Mouse (Mus musculus) liver, embryonic 11.5 days (tissue): ENCODE data around the gene Gbgt1. TPM values are rescaled to one million over a fixed set of nuclear protein-coding genes. Genes with fewer than 3 reads are reported as not detected.

Source experiments
- ATAC-seq: fragments of 200-750 bp; cut with Nextera tagmentation; replicated peaks from 2 replicates; pipeline ENCODE4 v1.8.0; 2017; ENCODE audit warnings: moderate number of reproducible peaks, mild to moderate bottlenecking, moderate TSS enrichment, moderate library complexity; ENCODE audit not compliant: low FRiP score
- DNase-seq: peaks from one replicate; pipeline ENCODE4 v3.0.0-alpha.2; 2017; ENCODE audit warnings: low spot score
- H3K27ac ChIP-seq: fragments of 300-500 bp; sonication (generic); 2 replicates; pipeline ENCODE4 v1.5.1; 2014; ENCODE audit warnings: mild to moderate bottlenecking, low read depth, low read length, control low read depth
- H3K27me3 ChIP-seq: fragments of 300-500 bp; sonication (generic); replicated peaks from 2 replicates; pipeline ENCODE4 v1.6.1; 2014; ENCODE audit warnings: low read length, mixed read lengths; ENCODE audit not compliant: control insufficient read depth, insufficient read depth
- H3K36me3 ChIP-seq: fragments of 300-500 bp; sonication (generic); 2 replicates; pipeline ENCODE4 v1.6.1; 2014; ENCODE audit warnings: mild to moderate bottlenecking, low read length, moderate library complexity, mixed read lengths; ENCODE audit not compliant: control insufficient read depth, insufficient read depth
- H3K4me1 ChIP-seq: fragments of 300-500 bp; sonication (generic); replicated peaks from 2 replicates; pipeline ENCODE4 v1.6.1; 2014; ENCODE audit warnings: low read length, mixed read lengths; ENCODE audit not compliant: control insufficient read depth, insufficient read depth
- H3K4me2 ChIP-seq: fragments of 300-500 bp; sonication (generic); 2 replicates; pipeline ENCODE4 v1.6.1; 2014; ENCODE audit warnings: mild to moderate bottlenecking, control low read depth, moderate library complexity
- H3K4me3 ChIP-seq: fragments of 300-500 bp; sonication (generic); 2 replicates; pipeline ENCODE4 v1.5.1; 2014; ENCODE audit warnings: low read depth, low read length, control low read depth
- H3K9ac ChIP-seq: fragments of 300-500 bp; sonication (generic); 2 replicates; pipeline ENCODE4 v1.6.1; 2014; ENCODE audit warnings: low read depth, low read length, control low read depth
- H3K9me3 ChIP-seq: fragments of 300-500 bp; sonication (generic); 2 replicates; pipeline ENCODE4 v1.6.1; 2016; ENCODE audit warnings: low read length, inconsistent platforms, mixed read lengths; ENCODE audit not compliant: control insufficient read depth
- WGBS: fragments of 180-500 bp; shearing (Covaris S2); extraction: QIAGEN DNeasy Blood & Tissue Kit; methylation state at CpG from one replicate; pipeline ENCODE4 v1.1.7; 2014; 5-methylcytosine and 5-hydroxymethylcytosine counted together
- polyA plus RNA-seq: library from polyadenylated mRNA; unstranded; fragments of >200 nt; fragmentation: Nextera tagmentation; extraction: Ambion mirVana; gene quantifications from 2 replicates; pipeline ENCODE4 v1.2.1, GENCODE M21; 2014

Gene Gbgt1
- polyA plus RNA-seq, 1 experiment from 2014 or later = 0.32 TPM

- Histone ChIP-seq H3K4me1 (no peaks in the 10 kb centered on the region), H3K4me2 (no peak overlapping the region), H3K4me3 (no peak overlapping the region), H3K9ac (no peak overlapping the region), H3K9me3 (no peaks in the 10 kb centered on the region), H3K27me3 (no peaks in the 10 kb centered on the region), H3K36me3 (peaks cover 6% of the 10 kb centered on the region; the same call in 1 of the 2 replicates), H3K27ac (no peak overlapping the region)
- WGBS = 43% methylated on average over 11 of the region's 11 CpGs
- ATAC-seq = no peak; the same call in 1 of the 2 replicates
- DNase-seq = peak; percentile 84
Measured at GRCm38 (mm10) chr2:28547237-28548172, 50.8 kb downstream of the Gbgt1 start.

- Histone ChIP-seq H3K4me2 (no peak overlapping the region), H3K27me3 (no peaks in the 10 kb centered on the region), H3K36me3 (peaks cover 6% of the 10 kb centered on the region; the same call in 1 of the 2 replicates), H3K4me3 (no peak overlapping the region), H3K9ac (no peak overlapping the region), H3K9me3 (no peaks in the 10 kb centered on the region), H3K4me1 (no peaks in the 10 kb centered on the region), H3K27ac (no peak overlapping the region)
- ATAC-seq = no peak
- WGBS = 87% methylated on average over 13 of the region's 13 CpGs
- DNase-seq = no peak
Measured at GRCm38 (mm10) chr2:28549157-28549556, 52.5 kb downstream of the Gbgt1 start.

GRCm38 (mm10) chr2:28552301-28552700 is 55.6 kb downstream of the Gbgt1 start:
- no peak overlapping the region for H3K9ac ChIP-seq
- H3K4me2 ChIP-seq = no peak overlapping the region
- no peak for DNase-seq
- no peaks in the 10 kb centered on the region for H3K4me1 ChIP-seq
- 93% methylated on average over 5 of the region's 5 CpGs for WGBS
- no peaks in the 10 kb centered on the region for H3K27me3 ChIP-seq
- peaks cover 6% of the 10 kb centered on the region; the same call in 1 of the 2 replicates for H3K36me3 ChIP-seq
- no peak overlapping the region for H3K27ac ChIP-seq
- no peak for ATAC-seq
- H3K4me3 ChIP-seq = no peak overlapping the region
- H3K9me3 ChIP-seq = no peaks in the 10 kb centered on the region

Other genes starting within 250 kb of the Gbgt1 start
- 1.3 and 1.5 TPM in 2 replicates for gene Ppp1r26, start 50.1 kb upstream of the Gbgt1 start, polyA plus RNA-seq
- gene 1700007K13Rik, start 30.6 kb upstream of the Gbgt1 start, polyA plus RNA-seq = 0.29 TPM in 1 of 2 replicates, not detected in the other
- 68.2 and 69.3 TPM in 2 replicates for gene Mrps2, start 28.8 kb upstream of the Gbgt1 start, polyA plus RNA-seq
- gene Gm10134, start 9.2 kb downstream of the Gbgt1 start, polyA plus RNA-seq = 0.73 and 0.78 TPM in 2 replicates
- gene Ralgds, start 16.2 kb downstream of the Gbgt1 start, polyA plus RNA-seq = 11.3 and 12.9 TPM in 2 replicates
- not detected in 2 replicates for gene Cel, start 66.5 kb downstream of the Gbgt1 start, polyA plus RNA-seq
- gene Gtf3c5, start 86.9 kb downstream of the Gbgt1 start, polyA plus RNA-seq = 30.8 and 32.9 TPM in 2 replicates
- 143 and 151 TPM in 2 replicates for gene Gfi1b, start 125.1 kb downstream of the Gbgt1 start, polyA plus RNA-seq
- 20.7 and 21.3 TPM in 2 replicates for gene Tsc1, start 144.3 kb downstream of the Gbgt1 start, polyA plus RNA-seq
- 3.5 and 4.4 TPM in 2 replicates for gene Spaca9, start 202.8 kb downstream of the Gbgt1 start, polyA plus RNA-seq
- 0.38 and 0.69 TPM in 2 replicates for gene Ak8, start 203.3 kb downstream of the Gbgt1 start, polyA plus RNA-seq